14 mouse cellular contexts compared by ENCODE assay signal in the genomic region with DNA sequence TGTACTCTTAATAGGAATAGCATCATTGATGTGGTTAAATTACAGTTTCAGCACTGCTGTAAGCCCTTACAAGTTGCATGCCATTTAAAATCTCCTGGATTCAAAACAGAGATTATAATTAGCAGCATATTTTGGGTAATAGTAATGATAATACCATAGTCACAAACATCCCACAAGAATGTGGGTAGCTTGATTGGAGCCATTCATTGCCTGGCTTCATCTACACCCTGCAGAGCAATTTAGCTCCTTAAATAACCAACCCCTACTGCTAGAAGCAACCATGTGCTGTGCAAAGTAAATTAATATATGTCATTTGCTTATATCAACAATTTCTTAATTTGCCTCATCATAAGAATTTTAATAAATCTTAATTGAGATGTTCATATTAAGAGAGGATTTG.
"Had no signal": no experiment of that assay in that cellular context is flagged by ENCODE, and none has a peak within 500 bp of the region (broad histone marks: within the 10 kb centered on the region; RNA-seq: fewer than 3 reads in every experiment).

No protein-coding gene starts in this region.

- H3K27ac ChIP-seq: layer of hippocampus, adult 2 months; limb, embryonic 13.5 days; liver, embryonic 14.5 days; midbrain, embryonic 12.5 days; neural tube, embryonic 12.5 days; stomach, postnatal 0 days had no signal

- DNase-seq: kidney, postnatal 10 days; kidney, postnatal 4 days; left cerebral cortex, postnatal 4 days; lung, adult 18-20 months; right cerebral cortex, adult 18-20 months; right cerebral cortex, postnatal 25 days; thymus, postnatal 4 days had no signal

- H3K9me3 ChIP-seq: limb, embryonic 13.5 days; midbrain, embryonic 12.5 days; neural tube, embryonic 12.5 days had no signal

- H3K9ac ChIP-seq: limb, embryonic 13.5 days; liver, embryonic 14.5 days; midbrain, embryonic 12.5 days; neural tube, embryonic 12.5 days had no signal

- H3K4me1 ChIP-seq: limb, embryonic 13.5 days; midbrain, embryonic 12.5 days; neural tube, embryonic 12.5 days had no signal

- H3K4me3 ChIP-seq: layer of hippocampus, adult 2 months; limb, embryonic 13.5 days; midbrain, embryonic 12.5 days; myocyte; neural tube, embryonic 12.5 days had no signal

- H3K36me3 ChIP-seq: limb, embryonic 13.5 days; midbrain, embryonic 12.5 days; neural tube, embryonic 12.5 days had no signal

- H3K27me3 ChIP-seq: limb, embryonic 13.5 days; midbrain, embryonic 12.5 days; neural tube, embryonic 12.5 days had no signal

- H3K4me2 ChIP-seq: limb, embryonic 13.5 days; midbrain, embryonic 12.5 days; neural tube, embryonic 12.5 days had no signal
